Mouse (Mus musculus) midbrain, embryonic 13.5 days (tissue): ENCODE data around the gene Rnasel. TPM values are rescaled to one million over a fixed set of nuclear protein-coding genes. Genes with fewer than 3 reads are reported as not detected.

Source experiments
- ATAC-seq: fragments of 200-750 bp; cut with Nextera tagmentation; 2 replicates; pipeline ENCODE4 v1.8.0; 2017; ENCODE audit warnings: mild to moderate bottlenecking, moderate TSS enrichment, moderate library complexity
- H3K27ac ChIP-seq: fragments of 300-500 bp; sonication (generic); 2 replicates; pipeline ENCODE4 v1.5.1; 2015; ENCODE audit warnings: inconsistent platforms, mild to moderate bottlenecking, moderate library complexity
- H3K27me3 ChIP-seq: fragments of 300-500 bp; sonication (generic); 2 replicates; pipeline ENCODE4 v1.6.1; 2015; ENCODE audit warnings: mild to moderate bottlenecking, inconsistent platforms
- H3K36me3 ChIP-seq: fragments of 300-500 bp; sonication (generic); 2 replicates; pipeline ENCODE4 v1.6.1; 2015; ENCODE audit warnings: mild to moderate bottlenecking, inconsistent platforms
- H3K4me1 ChIP-seq: fragments of 300-500 bp; sonication (generic); replicated peaks from 2 replicates; pipeline ENCODE4 v1.6.1; 2015; ENCODE audit warnings: inconsistent platforms
- H3K4me2 ChIP-seq: fragments of 300-500 bp; sonication (generic); replicated peaks from 2 replicates; pipeline ENCODE4 v1.6.1; 2015; ENCODE audit warnings: moderate library complexity, mild to moderate bottlenecking, inconsistent platforms
- H3K4me3 ChIP-seq: fragments of 300-500 bp; sonication (generic); replicated peaks from 2 replicates; pipeline ENCODE4 v1.5.1; 2015; ENCODE audit warnings: mild to moderate bottlenecking, inconsistent platforms
- H3K9ac ChIP-seq: fragments of 300-500 bp; sonication (generic); replicated peaks from 2 replicates; pipeline ENCODE4 v1.6.1; 2015; ENCODE audit warnings: mild to moderate bottlenecking, inconsistent platforms
- H3K9me3 ChIP-seq: fragments of 300-500 bp; sonication (generic); 2 replicates; pipeline ENCODE4 v1.6.1; 2016; ENCODE audit warnings: mild to moderate bottlenecking, inconsistent platforms
- WGBS: fragments of 180-500 bp; shearing (Covaris S2); methylation state at CpG from one replicate; pipeline ENCODE4 v1.1.7; 2015; 5-methylcytosine and 5-hydroxymethylcytosine counted together
- polyA plus RNA-seq: library from polyadenylated mRNA; unstranded; fragments of >200 nt; fragmentation: Nextera tagmentation; extraction: Ambion mirVana; gene quantifications from 2 replicates; pipeline ENCODE4 v1.2.1, GENCODE M21; 2015

The Rnasel gene
- polyA plus RNA-seq, 1 experiment from 2014 or later: 62.8 TPM

- no peak overlapping the region for H3K4me2 ChIP-seq
- H3K27ac ChIP-seq: no peak overlapping the region
- no peaks in the 10 kb centered on the region for H3K36me3 ChIP-seq
- no peak overlapping the region for H3K9ac ChIP-seq
- ATAC-seq: no peak
- H3K27me3 ChIP-seq: no peaks in the 10 kb centered on the region
- 94% methylated on average over 2 of the region's 2 CpGs for WGBS
- peaks cover 8% of the 10 kb centered on the region for H3K4me1 ChIP-seq
- H3K9me3 ChIP-seq: no peaks in the 10 kb centered on the region
- no peak overlapping the region for H3K4me3 ChIP-seq
These were observed 36.6 kb upstream of the Rnasel start for GRCm38 (mm10) chr1:153712633-153713032.

DNA sequence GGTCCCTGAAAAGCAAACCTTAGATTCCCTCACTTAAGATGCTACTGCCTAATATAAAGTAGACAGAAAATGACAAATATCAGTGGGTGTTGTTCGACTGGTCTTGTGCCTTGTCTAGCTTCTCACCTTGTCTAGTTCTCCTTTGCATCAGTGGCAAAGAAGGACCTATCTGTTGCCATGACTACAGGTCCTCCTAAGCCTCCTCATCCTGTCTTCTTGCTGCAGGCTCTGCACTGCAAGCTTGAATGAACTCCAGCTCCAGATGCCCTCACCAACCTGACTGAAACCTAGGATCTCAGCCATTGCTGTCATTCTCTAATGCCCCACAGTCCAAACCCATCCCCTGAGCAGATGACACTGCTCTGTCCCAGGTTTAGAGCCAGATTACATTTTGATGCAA lies 31.2 kb upstream of the Rnasel start:
- no peak overlapping the region for H3K4me3 ChIP-seq
- H3K36me3 ChIP-seq: no peaks in the 10 kb centered on the region
- H3K27me3 ChIP-seq: no peaks in the 10 kb centered on the region
- no peaks in the 10 kb centered on the region for H3K9me3 ChIP-seq
- no peak for ATAC-seq
- H3K9ac ChIP-seq: no peak overlapping the region
- H3K27ac ChIP-seq: no peak overlapping the region
- no peak overlapping the region for H3K4me2 ChIP-seq
- WGBS: 96% methylated on average over 1 of the region's 1 CpGs
- no peaks in the 10 kb centered on the region for H3K4me1 ChIP-seq

GRCm38 (mm10) chr1:153720935-153721334 lies 28.3 kb upstream of the Rnasel start:
- no peak for ATAC-seq
- no peak overlapping the region for H3K4me2 ChIP-seq
- no peaks in the 10 kb centered on the region for H3K4me1 ChIP-seq
- no peaks in the 10 kb centered on the region for H3K36me3 ChIP-seq
- H3K9me3 ChIP-seq: no peaks in the 10 kb centered on the region
- no peak overlapping the region for H3K27ac ChIP-seq
- no peak overlapping the region for H3K4me3 ChIP-seq
- no peak overlapping the region for H3K9ac ChIP-seq
- no peaks in the 10 kb centered on the region for H3K27me3 ChIP-seq
- WGBS: 91% methylated on average over 7 of the region's 7 CpGs

GRCm38 (mm10) chr1:153721565-153722310 lies 27.5 kb upstream of the Rnasel start:
- H3K36me3 ChIP-seq: no peaks in the 10 kb centered on the region
- H3K27me3 ChIP-seq: no peaks in the 10 kb centered on the region
- no peaks in the 10 kb centered on the region for H3K9me3 ChIP-seq
- H3K9ac ChIP-seq: no peak overlapping the region
- WGBS: 91% methylated on average over 9 of the region's 9 CpGs
- H3K4me2 ChIP-seq: no peak overlapping the region
- H3K4me1 ChIP-seq: no peaks in the 10 kb centered on the region
- H3K27ac ChIP-seq: no peak overlapping the region
- no peak for ATAC-seq
- H3K4me3 ChIP-seq: no peak overlapping the region

DNA sequence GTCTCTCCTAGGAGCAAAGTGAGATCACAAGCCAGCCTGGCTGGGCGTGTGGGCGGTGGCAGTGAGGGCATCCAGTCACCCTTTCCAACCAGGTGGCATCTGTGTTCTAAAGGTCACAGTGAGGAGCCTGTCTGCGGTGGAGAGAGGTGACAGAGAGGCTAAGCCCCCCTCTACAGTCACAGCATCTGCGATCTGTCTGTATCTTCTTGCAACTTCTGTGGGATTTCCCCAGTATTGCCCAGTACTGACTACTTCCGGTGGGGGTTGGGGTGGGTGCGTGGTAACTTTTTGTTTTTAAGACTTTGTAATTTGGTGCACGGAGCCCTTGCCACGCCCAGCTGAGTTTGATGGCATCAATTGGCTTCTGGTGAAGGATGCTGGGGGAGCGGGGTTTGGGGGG lies 25.8 kb upstream of the Rnasel start:
- Histone ChIP-seq H3K27me3 (no peaks in the 10 kb centered on the region), H3K4me3 (no peak overlapping the region), H3K36me3 (no peaks in the 10 kb centered on the region), H3K9ac (no peak overlapping the region), H3K9me3 (no peaks in the 10 kb centered on the region), H3K4me2 (no peak overlapping the region), H3K4me1 (no peaks in the 10 kb centered on the region), H3K27ac (no peak overlapping the region)
- no peak for ATAC-seq
- WGBS: 85% methylated on average over 9 of the region's 9 CpGs

- Histone ChIP-seq H3K27me3 (no peaks in the 10 kb centered on the region), H3K4me2 (no peak overlapping the region), H3K4me1 (peaks cover 6% of the 10 kb centered on the region; the same call in 1 of the 2 replicates), H3K4me3 (no peak overlapping the region), H3K27ac (no peak overlapping the region), H3K36me3 (no peaks in the 10 kb centered on the region), H3K9me3 (no peaks in the 10 kb centered on the region), H3K9ac (no peak overlapping the region)
- no peak for ATAC-seq
- 80% methylated on average over 16 of the region's 16 CpGs for WGBS
These were observed 22.6 kb upstream of the Rnasel start for GRCm38 (mm10) chr1:153726636-153727035.

DNA sequence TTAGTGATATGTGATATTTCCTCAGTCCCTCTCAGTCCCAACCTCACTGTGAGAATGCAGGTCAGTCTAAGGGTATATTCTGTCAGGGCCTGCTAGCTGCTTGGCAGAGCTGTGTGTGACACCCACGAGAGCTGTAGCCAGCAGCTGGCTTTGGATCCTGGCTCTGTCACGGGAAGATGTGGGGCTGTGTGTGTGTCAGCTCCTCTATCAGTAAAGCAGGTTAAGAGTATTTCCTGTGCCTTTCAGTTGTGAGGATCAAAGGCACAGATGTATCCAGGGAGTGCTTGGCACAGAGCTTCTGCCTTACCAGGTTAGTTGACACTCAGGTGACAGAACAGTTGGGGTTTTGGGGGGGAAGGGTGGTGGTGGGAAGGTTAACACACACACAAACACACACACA lies 19.4 kb upstream of the Rnasel start:
- no peaks in the 10 kb centered on the region for H3K9me3 ChIP-seq
- WGBS: 73% methylated on average over 2 of the region's 2 CpGs
- H3K36me3 ChIP-seq: no peaks in the 10 kb centered on the region
- H3K27me3 ChIP-seq: peaks cover 4% of the 10 kb centered on the region; the same call in 1 of the 2 replicates
- peaks cover 26% of the 10 kb centered on the region for H3K4me1 ChIP-seq
- no peak overlapping the region for H3K4me3 ChIP-seq
- H3K9ac ChIP-seq: no peak overlapping the region
- H3K4me2 ChIP-seq: no peak overlapping the region
- no peak for ATAC-seq
- no peak overlapping the region for H3K27ac ChIP-seq

DNA sequence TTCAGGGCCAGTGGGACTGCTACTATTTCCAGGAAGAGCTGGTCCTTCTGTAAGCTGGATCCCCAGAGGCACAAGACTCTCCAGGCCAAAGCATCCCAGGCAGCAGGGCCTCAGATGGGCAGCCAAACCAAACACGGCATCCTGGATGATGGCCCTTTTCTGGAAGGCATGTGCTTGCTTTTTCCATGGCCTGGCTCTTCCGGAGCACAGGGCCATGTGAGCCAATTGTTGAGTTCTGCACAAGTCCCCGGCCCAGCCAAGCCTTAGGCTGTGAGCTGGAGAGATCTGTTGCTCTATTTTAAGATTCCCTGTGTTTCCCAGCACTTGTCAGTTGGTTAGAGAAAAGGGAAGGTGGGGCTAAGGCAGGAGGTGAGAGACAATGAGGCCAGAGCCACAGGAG lies 18.6 kb upstream of the Rnasel start:
- no peak overlapping the region for H3K4me2 ChIP-seq
- no peaks in the 10 kb centered on the region for H3K36me3 ChIP-seq
- H3K27me3 ChIP-seq: peaks cover 12% of the 10 kb centered on the region
- H3K9me3 ChIP-seq: no peaks in the 10 kb centered on the region
- 73% methylated on average over 3 of the region's 3 CpGs for WGBS
- no peak for ATAC-seq
- peaks cover 28% of the 10 kb centered on the region for H3K4me1 ChIP-seq
- H3K9ac ChIP-seq: no peak overlapping the region
- H3K27ac ChIP-seq: no peak overlapping the region
- H3K4me3 ChIP-seq: no peak overlapping the region

- Histone ChIP-seq H3K4me1 (peaks cover 52% of the 10 kb centered on the region), H3K4me3 (no peak overlapping the region), H3K9me3 (no peaks in the 10 kb centered on the region), H3K4me2 (no peak overlapping the region), H3K36me3 (no peaks in the 10 kb centered on the region), H3K9ac (no peak overlapping the region), H3K27ac (no peak overlapping the region), H3K27me3 (peaks cover 16% of the 10 kb centered on the region)
- peak; percentile 35; the same call in 1 of the 2 replicates for ATAC-seq
- WGBS: 33% methylated on average over 9 of the region's 9 CpGs
These were observed 16.0 kb upstream of the Rnasel start for GRCm38 (mm10) chr1:153733181-153733580.

- peaks cover 61% of the 10 kb centered on the region for H3K4me1 ChIP-seq
These were observed 14.4 kb upstream of the Rnasel start for GRCm38 (mm10) chr1:153734866-153735265.

GRCm38 (mm10) chr1:153736096-153736495 lies 13.1 kb upstream of the Rnasel start:
- 79% methylated on average over 6 of the region's 6 CpGs for WGBS
- H3K36me3 ChIP-seq: no peaks in the 10 kb centered on the region
- ATAC-seq: no peak
- H3K4me1 ChIP-seq: peaks cover 63% of the 10 kb centered on the region
- peaks cover 29% of the 10 kb centered on the region for H3K27me3 ChIP-seq
- no peak overlapping the region for H3K9ac ChIP-seq
- no peak overlapping the region for H3K4me2 ChIP-seq
- H3K4me3 ChIP-seq: no peak overlapping the region
- H3K9me3 ChIP-seq: no peaks in the 10 kb centered on the region
- no peak overlapping the region for H3K27ac ChIP-seq

More at GRCm38 (mm10) chr1:153734866-153735265, 14.4 kb upstream of the Rnasel start:
- 87% methylated on average over 4 of the region's 4 CpGs for WGBS
- H3K36me3 ChIP-seq: no peaks in the 10 kb centered on the region
- no peaks in the 10 kb centered on the region for H3K9me3 ChIP-seq
- no peak overlapping the region for H3K27ac ChIP-seq
- H3K4me3 ChIP-seq: no peak overlapping the region
- no peak overlapping the region for H3K9ac ChIP-seq
- H3K4me2 ChIP-seq: no peak overlapping the region
- no peak for ATAC-seq
- peaks cover 29% of the 10 kb centered on the region for H3K27me3 ChIP-seq

- peaks cover 29% of the 10 kb centered on the region for H3K27me3 ChIP-seq
- H3K4me3 ChIP-seq: no peak overlapping the region
- no peaks in the 10 kb centered on the region for H3K36me3 ChIP-seq
- H3K4me2 ChIP-seq: 0 out of 2 replicates have a peak overlapping the region, but pooled peaks have one; percentile 13
- no peak overlapping the region for H3K9ac ChIP-seq
- no peaks in the 10 kb centered on the region for H3K9me3 ChIP-seq
- H3K4me1 ChIP-seq: peaks cover 68% of the 10 kb centered on the region
- H3K27ac ChIP-seq: peak overlapping the region; percentile 65
- WGBS: 27% methylated on average over 9 of the region's 9 CpGs
- ATAC-seq: peak; percentile 35; the same call in 1 of the 2 replicates
These were observed 11.8 kb upstream of the Rnasel start for GRCm38 (mm10) chr1:153737101-153738085.
